Mouse (Mus musculus) embryonic facial prominence, embryonic 11.5 days (tissue): Measurements from ENCODE around the gene Pkn3. TPM values are rescaled to one million over a fixed set of nuclear protein-coding genes. Genes with fewer than 3 reads are reported as not detected.
A peak's percentile ranks its signal among the peaks of the same experiment; 100 is the strongest.

Source experiments
- ATAC-seq: fragments of 200-750 bp; cut with Nextera tagmentation; replicated peaks from 2 replicates; pipeline ENCODE4 v1.8.0; 2017; ENCODE audit warnings: low read depth; ENCODE audit not compliant: insufficient number of reproducible peaks, low FRiP score, low TSS enrichment
- DNase-seq: peaks from one replicate; pipeline ENCODE4 v3.0.0-alpha.2; 2015; ENCODE audit warnings: low spot score
- H3K27ac ChIP-seq: fragments of 300-500 bp; sonication (generic); replicated peaks from 2 replicates; pipeline ENCODE4 v1.5.1; 2014; ENCODE audit warnings: mild to moderate bottlenecking, low read depth, low read length, control low read depth
- H3K27me3 ChIP-seq: fragments of 300-500 bp; sonication (generic); 2 replicates; pipeline ENCODE4 v1.6.1; 2014; ENCODE audit warnings: mild to moderate bottlenecking, low read length, moderate library complexity, mixed read lengths; ENCODE audit not compliant: control insufficient read depth, insufficient read depth
- H3K36me3 ChIP-seq: fragments of 300-500 bp; sonication (generic); replicated peaks from 2 replicates; pipeline ENCODE4 v1.6.1; 2014; ENCODE audit warnings: low read depth, mild to moderate bottlenecking, low read length, moderate library complexity, mixed read lengths; ENCODE audit not compliant: control insufficient read depth, insufficient read depth
- H3K4me1 ChIP-seq: fragments of 300-500 bp; sonication (generic); 2 replicates; pipeline ENCODE4 v1.6.1; 2014; ENCODE audit warnings: low read length, mixed read lengths; ENCODE audit not compliant: control insufficient read depth, insufficient read depth
- H3K4me2 ChIP-seq: fragments of 300-500 bp; sonication (generic); 2 replicates; pipeline ENCODE4 v1.6.1; 2014; ENCODE audit warnings: low read depth, mild to moderate bottlenecking, control low read depth, low read length, moderate library complexity
- H3K4me3 ChIP-seq: fragments of 300-500 bp; sonication (generic); 2 replicates; pipeline ENCODE4 v1.5.1; 2014; ENCODE audit warnings: low read depth, low read length, control low read depth
- H3K9ac ChIP-seq: fragments of 300-500 bp; sonication (generic); replicated peaks from 2 replicates; pipeline ENCODE4 v1.6.1; 2014; ENCODE audit warnings: mild to moderate bottlenecking, control low read depth, low read length
- H3K9me3 ChIP-seq: fragments of 300-500 bp; sonication (generic); replicated peaks from 2 replicates; pipeline ENCODE4 v1.6.1; 2016; ENCODE audit warnings: mild to moderate bottlenecking, low read length, inconsistent platforms, mixed read lengths; ENCODE audit not compliant: control insufficient read depth
- WGBS: fragments of 180-500 bp; shearing (Covaris S2); extraction: QIAGEN DNeasy Blood & Tissue Kit; methylation state at CpG from one replicate; pipeline ENCODE4 v1.1.7; 2014; 5-methylcytosine and 5-hydroxymethylcytosine counted together
- polyA plus RNA-seq: library from polyadenylated mRNA; unstranded; fragments of >200 nt; fragmentation: Nextera tagmentation; extraction: Ambion mirVana; gene quantifications from 2 replicates; pipeline ENCODE4 v1.2.1, GENCODE M21; 2014

Gene Pkn3
- polyA plus RNA-seq, 1 experiment from 2014 or later = 8.8 TPM

DNA sequence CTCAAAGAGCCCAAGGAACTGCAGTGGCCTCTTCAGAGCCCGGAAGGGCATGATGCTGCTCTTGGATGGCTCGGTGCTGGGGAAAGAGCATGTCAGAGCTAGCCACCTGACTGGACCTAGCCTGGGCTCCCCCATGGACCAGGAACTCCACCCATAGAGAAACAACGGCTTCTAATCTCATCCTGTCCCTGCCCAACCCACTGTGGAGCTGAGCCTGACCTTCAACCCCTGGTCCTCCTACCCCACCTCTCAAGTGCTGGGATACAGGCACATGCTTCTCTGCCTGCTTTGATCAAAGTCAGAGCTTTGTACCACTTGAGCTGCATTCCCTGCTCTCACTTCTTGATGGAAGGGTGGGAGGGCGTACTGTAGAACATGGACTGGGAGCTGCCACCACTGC lies 30.8 kb downstream of the Pkn3 start:
- no peaks in the 10 kb centered on the region for H3K4me1 ChIP-seq
- ATAC-seq (no peak), DNase-seq (no peak)
- no peak overlapping the region for H3K9ac ChIP-seq
- H3K4me3 ChIP-seq = no peak overlapping the region
- 92% methylated on average over 4 of the region's 4 CpGs for whole genome bisulfite sequencing
- H3K27ac ChIP-seq = no peak overlapping the region
- H3K4me2 ChIP-seq = no peak overlapping the region
- H3K9me3 ChIP-seq = no peaks in the 10 kb centered on the region
- peaks cover 3% of the 10 kb centered on the region; the same call in 1 of the 2 replicates for H3K36me3 ChIP-seq
- H3K27me3 ChIP-seq = no peaks in the 10 kb centered on the region

DNA sequence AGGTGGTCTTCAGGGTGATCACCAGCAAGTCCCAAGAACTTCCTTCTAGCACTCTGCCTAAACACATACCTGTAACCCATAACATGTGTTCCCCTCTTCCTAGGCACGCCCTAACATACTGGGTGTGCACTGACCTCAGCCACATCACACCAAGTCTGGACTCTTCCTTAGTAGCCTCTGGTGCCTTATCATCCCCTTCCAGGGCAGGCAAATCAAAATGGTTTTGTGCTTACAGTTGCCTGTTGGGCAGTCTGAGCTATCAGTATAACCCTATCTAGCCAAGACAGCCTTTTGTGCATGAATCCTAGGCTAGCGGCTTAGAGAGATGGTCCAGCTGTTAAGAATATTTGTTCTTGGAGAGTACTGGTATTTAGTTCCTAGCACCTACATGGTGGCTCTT lies 34.0 kb downstream of the Pkn3 start:
- H3K36me3 ChIP-seq = peaks cover 3% of the 10 kb centered on the region; the same call in 1 of the 2 replicates
- 96% methylated on average over 2 of the region's 2 CpGs for WGBS
- no peak for DNase-seq

DNA sequence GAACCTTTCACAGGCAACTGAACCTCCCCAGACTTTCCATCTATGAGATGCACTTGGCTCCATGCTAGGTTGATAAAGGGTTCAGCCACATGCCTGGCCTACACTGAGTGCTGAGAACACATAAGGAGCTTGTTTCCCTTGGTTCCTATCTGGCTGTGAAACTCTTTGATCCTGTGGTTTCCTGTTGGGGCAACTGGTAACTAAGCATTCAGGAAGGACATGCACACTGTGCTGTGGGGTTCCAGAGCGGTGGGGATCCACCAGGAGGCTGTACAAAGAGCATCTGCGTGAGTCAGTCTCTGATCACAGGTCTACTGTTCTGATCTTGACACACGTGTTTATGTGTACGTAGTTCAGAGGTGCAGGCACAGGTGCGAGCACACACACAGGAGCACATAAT lies 35.1 kb downstream of the Pkn3 start:
- H3K27ac ChIP-seq = no peak overlapping the region
- no peak for DNase-seq
- H3K36me3 ChIP-seq = peaks cover 3% of the 10 kb centered on the region; the same call in 1 of the 2 replicates
- H3K9ac ChIP-seq = no peak overlapping the region
- H3K4me3 ChIP-seq = no peak overlapping the region
- no peaks in the 10 kb centered on the region for H3K9me3 ChIP-seq
- WGBS = 80% methylated on average over 5 of the region's 5 CpGs
- no peaks in the 10 kb centered on the region for H3K27me3 ChIP-seq
- H3K4me1 ChIP-seq = no peaks in the 10 kb centered on the region
- no peak overlapping the region for H3K4me2 ChIP-seq
- no peak for ATAC-seq

More for the DNA sequence above, 34.0 kb downstream of the Pkn3 start:
- Histone ChIP-seq H3K27ac (no peak overlapping the region), H3K27me3 (no peaks in the 10 kb centered on the region), H3K4me1 (no peaks in the 10 kb centered on the region), H3K4me3 (no peak overlapping the region), H3K4me2 (no peak overlapping the region), H3K9me3 (no peaks in the 10 kb centered on the region), H3K9ac (no peak overlapping the region)
- ATAC-seq = no peak

DNA sequence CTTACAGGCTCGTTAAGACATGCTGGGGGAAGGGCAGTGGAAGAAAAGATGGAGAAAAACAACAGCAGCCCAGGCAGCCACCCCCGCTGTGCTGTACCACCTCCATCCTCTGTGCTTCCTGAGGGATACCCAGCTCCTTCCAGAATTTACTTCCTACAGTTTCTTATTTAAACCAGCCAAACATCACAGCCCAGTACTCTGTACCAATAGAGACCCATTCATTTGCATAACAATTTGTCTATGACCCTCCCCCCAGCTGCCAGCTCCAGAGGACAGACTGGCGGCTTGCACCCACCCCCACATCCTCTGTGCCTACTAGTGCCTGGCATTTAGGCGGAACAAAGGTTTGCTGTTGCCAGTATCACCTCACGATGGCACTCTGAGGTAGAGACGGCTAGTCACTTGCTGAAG lies 42.2 kb downstream of the Pkn3 start:
- no peak overlapping the region for H3K9ac ChIP-seq
- WGBS = 28% methylated on average over 6 of the region's 6 CpGs

DNA sequence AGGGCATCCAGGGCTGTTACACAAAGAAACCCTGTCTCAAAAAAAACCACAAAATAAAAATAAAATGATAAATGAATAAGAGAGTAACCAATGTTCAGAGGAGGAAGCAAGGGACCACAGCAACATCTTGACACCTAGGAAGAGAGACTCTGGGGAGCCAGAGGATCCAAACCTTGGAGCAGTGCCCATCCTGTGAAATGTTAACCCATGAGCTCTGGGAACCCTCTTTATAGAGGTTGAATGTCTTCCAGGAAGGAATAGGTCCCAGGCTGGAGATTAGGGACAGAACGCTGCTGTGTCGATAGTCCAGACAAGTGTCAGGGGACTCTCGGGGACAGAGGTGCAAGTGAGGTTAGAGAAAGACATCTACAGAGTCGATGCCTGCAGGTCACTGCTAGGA lies 42.8 kb downstream of the Pkn3 start:
- Histone ChIP-seq H3K9me3 (no peaks in the 10 kb centered on the region), H3K4me1 (no peaks in the 10 kb centered on the region), H3K9ac (no peak overlapping the region), H3K4me3 (no peak overlapping the region), H3K4me2 (no peak overlapping the region), H3K27me3 (no peaks in the 10 kb centered on the region), H3K27ac (no peak overlapping the region), H3K36me3 (no peaks in the 10 kb centered on the region)
- 82% methylated on average over 4 of the region's 4 CpGs for WGBS
- DNase-seq (no peak), ATAC-seq (no peak)

More for the DNA sequence above, 42.2 kb downstream of the Pkn3 start:
- Histone ChIP-seq H3K4me1 (no peaks in the 10 kb centered on the region), H3K27me3 (no peaks in the 10 kb centered on the region), H3K27ac (no peak overlapping the region), H3K36me3 (no peaks in the 10 kb centered on the region), H3K4me3 (no peak overlapping the region), H3K4me2 (no peak overlapping the region), H3K9me3 (no peaks in the 10 kb centered on the region)
- no peak for ATAC-seq
- no peak for DNase-seq

DNA sequence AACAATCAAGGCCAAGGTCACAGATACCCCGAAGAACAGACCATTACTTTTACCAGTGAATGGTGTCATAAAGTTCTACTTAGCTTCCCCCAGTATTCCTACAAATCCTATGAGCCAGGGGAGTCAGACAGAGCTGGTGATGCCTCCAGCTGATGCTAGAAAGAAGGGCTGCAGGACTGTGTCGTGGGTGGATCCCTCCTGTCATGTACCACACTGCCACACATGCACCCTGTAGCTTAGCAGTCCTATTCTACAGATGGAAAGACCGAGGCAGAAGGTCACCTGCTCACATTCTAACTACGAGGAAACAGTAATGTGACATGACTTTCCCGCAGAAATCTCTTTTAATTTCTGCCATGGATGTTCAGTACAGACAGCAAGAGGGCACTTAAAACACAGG lies 45.3 kb downstream of the Pkn3 start:
- Histone ChIP-seq H3K4me1 (no peaks in the 10 kb centered on the region), H3K4me3 (no peak overlapping the region), H3K9ac (no peak overlapping the region), H3K27ac (no peak overlapping the region), H3K36me3 (no peaks in the 10 kb centered on the region), H3K9me3 (no peaks in the 10 kb centered on the region), H3K27me3 (no peaks in the 10 kb centered on the region), H3K4me2 (no peak overlapping the region)
- ATAC-seq = no peak
- 89% methylated on average over 5 of the region's 5 CpGs for WGBS
- no peak for DNase-seq

DNA sequence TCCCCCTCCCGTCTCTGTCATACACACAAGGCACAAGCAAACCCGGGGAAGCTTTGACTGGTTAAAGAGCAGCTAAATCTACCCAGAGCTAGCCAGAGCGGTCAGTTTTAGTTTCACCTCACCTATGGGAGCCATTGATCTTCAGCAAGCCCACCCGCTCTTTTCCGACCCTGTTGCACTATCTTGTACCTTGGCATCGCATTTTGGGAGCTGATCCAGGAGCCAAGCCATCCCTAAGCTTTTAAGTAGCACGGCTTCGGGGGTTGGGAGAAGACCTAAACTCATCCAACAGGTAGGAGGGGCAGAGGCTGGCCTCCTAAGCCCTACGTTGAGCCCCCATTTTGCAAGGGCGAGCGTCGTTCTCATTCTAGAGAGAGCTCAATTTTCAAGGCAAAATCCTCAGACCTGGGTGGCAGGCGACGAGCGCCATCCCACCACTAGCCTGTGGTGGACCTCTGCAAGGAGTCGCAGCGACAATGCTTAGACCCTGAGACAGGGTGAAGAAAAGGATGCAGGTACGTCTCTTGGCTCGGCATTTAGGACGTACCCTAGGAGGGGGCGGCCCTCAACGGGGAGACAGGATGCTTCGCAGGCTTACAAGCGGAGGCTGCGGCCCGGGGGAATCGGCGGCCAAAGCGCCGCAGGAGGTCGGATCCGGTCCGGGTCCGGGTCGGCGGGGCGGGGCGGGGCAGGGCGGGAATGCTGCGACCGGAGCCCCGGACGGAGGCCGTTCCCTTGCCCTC lies 46.4 kb downstream of the Pkn3 start:
- Histone ChIP-seq H3K4me2 (peak overlapping the region; percentile 79), H3K27ac (0 out of 2 replicates have a peak overlapping the region, but pooled peaks have one; percentile 39), H3K4me3 (peak overlapping the region; percentile 82), H3K27me3 (no peaks in the 10 kb centered on the region), H3K9me3 (no peaks in the 10 kb centered on the region), H3K36me3 (no peaks in the 10 kb centered on the region), H3K9ac (peak overlapping the region; percentile 83), H3K4me1 (no peaks in the 10 kb centered on the region)
- peak; percentile 60 for ATAC-seq
- WGBS = 2% methylated on average over 44 of the region's 44 CpGs
- no peak for DNase-seq

DNA sequence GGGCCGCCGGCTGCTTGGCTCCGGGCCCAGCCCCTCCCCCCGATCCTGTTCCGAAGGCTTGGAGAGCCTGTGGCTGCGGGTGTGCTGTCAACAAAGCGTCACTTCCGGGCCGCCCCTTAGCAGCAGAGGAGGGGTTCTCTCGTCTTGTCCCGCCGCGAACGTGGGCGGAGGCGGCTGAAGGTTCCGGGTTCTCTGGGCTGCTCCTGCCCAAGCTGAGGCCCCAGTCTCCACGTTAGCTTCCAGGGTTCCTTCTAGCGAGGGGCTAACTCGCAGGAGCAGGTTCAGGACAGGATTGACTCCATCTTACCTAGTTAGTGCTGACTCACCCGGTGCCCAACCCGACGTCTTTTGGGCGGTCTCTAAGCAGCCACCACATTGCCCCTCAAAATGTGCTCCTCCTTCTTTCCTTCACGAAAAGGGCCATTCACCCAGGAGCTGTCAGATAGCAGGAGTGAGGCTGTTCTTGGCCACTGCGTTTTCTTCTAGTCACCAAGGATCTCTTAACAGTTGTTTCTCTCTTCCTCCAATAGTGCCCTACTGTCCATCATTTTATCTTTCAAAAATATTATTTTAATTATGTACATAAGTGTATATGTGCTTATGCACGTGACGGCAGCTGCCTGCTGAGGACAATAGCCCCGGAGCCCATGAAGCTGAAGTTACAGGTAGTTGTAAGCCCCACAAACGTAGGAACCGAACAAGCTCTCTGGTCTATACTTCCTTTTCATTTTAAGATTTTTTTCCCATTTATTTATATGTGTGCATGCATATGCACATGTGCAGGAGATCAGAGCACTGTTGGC lies 47.2 kb downstream of the Pkn3 start, which contains the start of gene Zer1:
Gene Zer1, minus strand, starts transcription at position 114 of the 803 bp plus-strand sequence.
- H3K9me3 ChIP-seq = no peaks in the 10 kb centered on the region
- peak within 1 kb of the TSS; percentile 82 for H3K4me3 ChIP-seq
- H3K36me3 ChIP-seq = no peaks in the 10 kb centered on the region
- 0 out of 2 replicates have a peak within 1 kb of the TSS, but pooled peaks have one; percentile 39 for H3K27ac ChIP-seq
- no peaks in the 10 kb centered on the region for H3K4me1 ChIP-seq
- peak within 1 kb of the TSS; percentile 83 for H3K9ac ChIP-seq
- no peaks in the 10 kb centered on the region for H3K27me3 ChIP-seq
- 12% methylated on average over 30 of the region's 31 CpGs for WGBS
- peak; percentile 94 for DNase-seq
- H3K4me2 ChIP-seq = peak within 1 kb of the TSS; percentile 79
- peak; percentile 95 for ATAC-seq
